Mouse (Mus musculus): Measurements from ENCODE around the gene Thoc3.

- TF ChIP-seq TAL1 (IDR thresholded peaks at IDR 0.05; ENCODE audit: low read length): no peak
- no peak for TF ChIP-seq GATA1 (IDR thresholded peaks at IDR 0.05; ENCODE audit: low read length)
These were observed 21.8 kb upstream of the Thoc3 start for GRCm38 (mm10) chr13:54490411-54490810.
